Mouse (Mus musculus) hindbrain, embryonic 14.5 days (tissue): Measurements from ENCODE around the gene Drd1. TPM values are rescaled to one million over a fixed set of nuclear protein-coding genes. Genes with fewer than 3 reads are reported as not detected.
A peak's percentile ranks its signal among the peaks of the same experiment; 100 is the strongest.

Experiments used
- ATAC-seq: fragments of 200-750 bp; cut with Nextera tagmentation; 2 replicates; pipeline ENCODE4 v1.8.0; 2017; ENCODE audit warnings: moderate number of reproducible peaks, mild to moderate bottlenecking, moderate TSS enrichment, moderate library complexity; ENCODE audit not compliant: low FRiP score
- DNase-seq: peaks from one replicate; pipeline ENCODE4 v3.0.0-alpha.2; 2015; ENCODE audit warnings: low spot score
- H3K27ac ChIP-seq: fragments of 300-500 bp; sonication (generic); 2 replicates; pipeline ENCODE4 v1.5.1; 2014; ENCODE audit warnings: mild to moderate bottlenecking, moderate library complexity
- H3K27me3 ChIP-seq: fragments of 300-500 bp; sonication (generic); 2 replicates; pipeline ENCODE4 v1.6.1; 2014; ENCODE audit warnings: mild to moderate bottlenecking, low read length, mixed read lengths; ENCODE audit not compliant: control insufficient read depth, insufficient read depth
- H3K36me3 ChIP-seq: fragments of 300-500 bp; sonication (generic); replicated peaks from 2 replicates; pipeline ENCODE4 v1.6.1; 2014; ENCODE audit not compliant: control insufficient read depth, insufficient read depth
- H3K4me1 ChIP-seq: fragments of 300-500 bp; sonication (generic); replicated peaks from 2 replicates; pipeline ENCODE4 v1.6.1; 2014; ENCODE audit warnings: antibody characterized with exemption, low read length, mixed read lengths; ENCODE audit not compliant: control insufficient read depth, insufficient read depth
- H3K4me2 ChIP-seq: fragments of 300-500 bp; sonication (generic); replicated peaks from 2 replicates; pipeline ENCODE4 v1.6.1; 2014; ENCODE audit warnings: mild to moderate bottlenecking, moderate library complexity
- H3K4me3 ChIP-seq: fragments of 300-500 bp; sonication (generic); replicated peaks from 2 replicates; pipeline ENCODE4 v1.5.1; 2014; ENCODE audit warnings: mild to moderate bottlenecking, low read length
- H3K9ac ChIP-seq: fragments of 300-500 bp; sonication (generic); 2 replicates; pipeline ENCODE4 v1.6.1; 2014
- H3K9me3 ChIP-seq: fragments of 300-500 bp; sonication (generic); 2 replicates; pipeline ENCODE4 v1.6.1; 2016; ENCODE audit warnings: low read length; ENCODE audit not compliant: control insufficient read depth
- WGBS: fragments of 180-500 bp; shearing (Covaris S2); extraction: QIAGEN DNeasy Blood & Tissue Kit; methylation state at CpG from one replicate; pipeline ENCODE4 v1.1.7; 2014; 5-methylcytosine and 5-hydroxymethylcytosine counted together
- polyA plus RNA-seq: library from polyadenylated mRNA; unstranded; fragments of >200 nt; fragmentation: Nextera tagmentation; extraction: Ambion mirVana; gene quantifications from 2 replicates; pipeline ENCODE4 v1.2.1, GENCODE M21; 2014

Gene Drd1
- polyA plus RNA-seq: 1.3 and 1.6 TPM in 2 replicates

GRCm38 (mm10) chr13:54055448-54055861 lies at the start of gene Drd1:
Gene Drd1 (minus strand): TSS chr13:54055705.
- H3K27me3 ChIP-seq: peaks cover 17% of the 10 kb centered on the region
- peak within 1 kb of the TSS; percentile 94 for H3K4me2 ChIP-seq
- ATAC-seq: peak; percentile 77; the same call in 1 of the 2 replicates
- H3K4me3 ChIP-seq: peak within 1 kb of the TSS; percentile 42
- H3K9me3 ChIP-seq: no peaks in the 10 kb centered on the region
- H3K4me1 ChIP-seq: no peaks in the 10 kb centered on the region
- 1% methylated on average over 31 of the region's 31 CpGs for WGBS
- peak; percentile 77 for DNase-seq
- peak within 1 kb of the TSS; percentile 54 for H3K9ac ChIP-seq
- no peaks in the 10 kb centered on the region for H3K36me3 ChIP-seq
- no peak within 1 kb of the TSS for H3K27ac ChIP-seq

DNA sequence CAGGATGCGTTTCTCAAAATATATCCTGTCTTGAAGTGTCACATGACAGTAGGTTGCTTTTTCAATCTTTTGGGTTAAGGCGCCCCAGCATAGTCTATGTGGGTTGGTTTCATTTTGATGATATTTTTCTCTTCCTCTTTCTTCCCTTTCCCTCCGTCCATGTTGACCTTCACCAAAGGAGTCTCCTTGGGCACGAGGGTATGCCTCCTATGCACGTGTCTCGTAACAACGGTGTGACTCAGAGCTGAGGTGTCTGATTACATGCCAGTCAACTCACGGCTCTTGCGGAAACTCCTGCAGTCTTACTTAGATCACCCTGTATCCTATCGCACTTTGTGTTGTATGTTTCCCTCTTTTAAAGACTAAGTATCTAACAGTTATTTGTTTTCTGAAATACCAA lies 48.4 kb upstream of the Drd1 start:
- Histone ChIP-seq H3K4me1 (no peaks in the 10 kb centered on the region), H3K27ac (no peak overlapping the region), H3K4me3 (no peak overlapping the region), H3K9me3 (no peaks in the 10 kb centered on the region), H3K4me2 (no peak overlapping the region), H3K9ac (no peak overlapping the region), H3K36me3 (peaks cover 45% of the 10 kb centered on the region), H3K27me3 (no peaks in the 10 kb centered on the region)
- no peak for ATAC-seq
- WGBS: 89% methylated on average over 10 of the region's 10 CpGs
- no peak for DNase-seq

- WGBS: 97% methylated on average over 3 of the region's 3 CpGs
- H3K9ac ChIP-seq: no peak overlapping the region
- no peak overlapping the region for H3K27ac ChIP-seq
- H3K4me2 ChIP-seq: no peak overlapping the region
- no peak for ATAC-seq
- no peaks in the 10 kb centered on the region for H3K27me3 ChIP-seq
- H3K4me1 ChIP-seq: no peaks in the 10 kb centered on the region
- H3K4me3 ChIP-seq: no peak overlapping the region
- no peaks in the 10 kb centered on the region for H3K9me3 ChIP-seq
- peaks cover 48% of the 10 kb centered on the region for H3K36me3 ChIP-seq
- DNase-seq: no peak
Observed at GRCm38 (mm10) chr13:54103271-54103670, 47.8 kb upstream of the Drd1 start.

DNA sequence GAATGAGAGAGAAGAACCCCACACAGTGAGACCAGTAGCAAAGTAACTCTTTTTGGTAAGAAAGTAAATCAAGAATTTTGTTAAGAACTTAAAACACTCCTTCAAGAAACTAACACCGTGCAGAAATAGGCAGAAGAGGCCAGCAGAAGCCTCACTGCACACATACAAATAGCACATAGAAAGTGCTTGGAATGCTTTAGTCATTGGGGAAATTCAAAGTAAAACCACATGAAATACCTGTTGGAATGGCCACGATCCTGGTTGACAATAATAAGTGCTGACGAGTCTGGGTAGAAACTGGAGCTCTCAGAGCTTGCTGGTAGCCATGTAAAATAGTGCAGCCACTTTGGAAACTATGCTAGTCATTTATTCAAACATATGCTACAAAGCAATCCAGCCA lies 46.6 kb upstream of the Drd1 start:
- Histone ChIP-seq H3K27ac (no peak overlapping the region), H3K9me3 (no peaks in the 10 kb centered on the region), H3K4me1 (no peaks in the 10 kb centered on the region), H3K27me3 (no peaks in the 10 kb centered on the region), H3K4me3 (no peak overlapping the region), H3K36me3 (peaks cover 52% of the 10 kb centered on the region), H3K9ac (no peak overlapping the region), H3K4me2 (no peak overlapping the region)
- no peak for ATAC-seq
- 94% methylated on average over 3 of the region's 3 CpGs for WGBS
- no peak for DNase-seq

DNA sequence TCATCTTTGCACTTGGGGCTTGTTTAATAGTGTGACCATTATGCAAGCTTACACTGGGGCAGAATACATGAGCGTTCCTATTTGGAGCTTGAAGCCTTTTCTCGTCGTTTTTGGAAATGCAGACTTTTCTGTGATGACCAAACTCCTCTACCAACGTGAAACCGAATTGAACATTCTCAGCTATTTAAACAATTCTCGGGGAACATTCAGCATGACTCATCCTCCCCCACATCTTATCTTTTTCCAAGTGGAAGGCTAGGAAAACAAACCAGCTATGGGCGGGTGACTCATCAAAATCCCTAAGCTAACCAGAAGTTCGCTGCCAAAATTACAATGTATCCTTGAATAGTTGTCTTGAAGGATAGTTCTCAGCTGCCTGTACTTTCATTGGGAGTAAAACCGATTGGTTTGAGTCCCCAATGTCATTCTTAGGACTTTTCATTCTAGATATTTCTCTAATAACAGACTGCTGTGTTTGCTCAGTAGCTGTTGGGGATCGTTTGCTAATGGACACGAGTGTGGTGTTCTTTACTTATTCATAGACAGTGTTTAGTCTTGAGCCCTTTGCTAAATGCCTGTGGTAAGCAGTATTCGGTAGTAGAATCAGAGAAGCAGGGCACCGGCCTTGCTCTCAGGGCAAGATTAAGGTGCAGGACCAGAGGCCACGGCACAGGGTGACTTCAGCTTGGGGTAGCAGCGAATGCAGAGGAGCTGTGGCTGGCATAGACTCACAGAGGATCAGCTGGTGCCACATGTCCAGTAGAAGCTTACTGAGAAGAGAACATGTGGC lies 45.7 kb upstream of the Drd1 start:
- H3K4me2 ChIP-seq: no peak overlapping the region
- 95% methylated on average over 15 of the region's 15 CpGs for WGBS
- H3K36me3 ChIP-seq: peaks cover 47% of the 10 kb centered on the region

GRCm38 (mm10) chr13:54097797-54098196 lies 42.3 kb upstream of the Drd1 start:
- DNase-seq (no peak), ATAC-seq (no peak)
- Histone ChIP-seq H3K27me3 (no peaks in the 10 kb centered on the region), H3K4me2 (no peak overlapping the region), H3K9me3 (no peaks in the 10 kb centered on the region), H3K27ac (no peak overlapping the region), H3K4me3 (no peak overlapping the region), H3K9ac (no peak overlapping the region), H3K36me3 (peaks cover 60% of the 10 kb centered on the region), H3K4me1 (no peaks in the 10 kb centered on the region)
- 94% methylated on average over 6 of the region's 6 CpGs for WGBS

More for the DNA sequence above, 45.7 kb upstream of the Drd1 start:
- Histone ChIP-seq H3K9me3 (no peaks in the 10 kb centered on the region), H3K9ac (no peak overlapping the region), H3K27ac (no peak overlapping the region), H3K4me3 (no peak overlapping the region), H3K4me1 (no peaks in the 10 kb centered on the region), H3K27me3 (no peaks in the 10 kb centered on the region)
- no peak for DNase-seq
- ATAC-seq: no peak

DNA sequence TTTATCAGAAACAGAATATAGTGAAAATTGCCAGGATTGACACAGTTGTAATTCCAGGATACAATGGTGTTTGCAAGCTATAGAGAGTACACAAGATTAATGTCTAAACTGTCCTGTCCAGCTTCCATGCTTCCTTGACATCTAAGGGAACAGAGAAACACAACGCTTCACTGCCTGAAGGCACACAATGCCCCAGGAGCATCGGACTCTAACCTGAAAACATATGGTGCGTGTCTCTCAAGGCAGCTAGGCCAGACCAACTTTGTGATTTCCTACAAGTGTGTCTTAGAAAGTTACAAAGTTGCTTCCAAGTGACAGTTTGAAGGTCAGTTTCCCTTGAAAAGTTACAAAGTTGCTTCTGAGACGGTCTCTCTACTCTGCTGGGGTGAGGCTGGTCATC lies 41.7 kb upstream of the Drd1 start:
- Histone ChIP-seq H3K4me3 (no peak overlapping the region), H3K9ac (no peak overlapping the region), H3K27me3 (no peaks in the 10 kb centered on the region), H3K4me1 (no peaks in the 10 kb centered on the region), H3K27ac (no peak overlapping the region), H3K9me3 (no peaks in the 10 kb centered on the region), H3K36me3 (peaks cover 60% of the 10 kb centered on the region), H3K4me2 (no peak overlapping the region)
- DNase-seq (no peak), ATAC-seq (no peak)
- WGBS: 97% methylated on average over 4 of the region's 4 CpGs

DNA sequence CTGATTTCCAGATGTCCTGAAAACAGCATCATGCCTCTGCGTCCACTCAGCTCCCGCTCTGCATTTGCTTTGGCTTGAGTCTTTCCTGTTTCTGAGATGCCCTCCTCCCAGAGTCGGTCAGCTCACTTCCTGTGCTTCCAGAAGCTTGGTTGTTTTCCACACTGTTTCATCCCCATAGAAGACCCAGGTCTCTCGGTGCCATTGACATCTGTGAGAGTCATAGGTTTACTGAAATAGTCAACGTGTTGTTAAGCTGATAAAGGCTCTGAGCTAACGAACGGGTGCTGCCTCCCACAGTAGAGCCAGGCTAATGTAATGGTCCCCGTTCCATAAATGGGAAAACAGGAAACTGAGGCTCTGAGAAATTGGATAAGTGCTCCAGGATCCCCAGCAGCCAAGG lies 40.2 kb upstream of the Drd1 start:
- Histone ChIP-seq H3K4me3 (no peak overlapping the region), H3K27me3 (no peaks in the 10 kb centered on the region), H3K4me2 (no peak overlapping the region), H3K9ac (no peak overlapping the region), H3K4me1 (no peaks in the 10 kb centered on the region), H3K27ac (no peak overlapping the region), H3K36me3 (peaks cover 69% of the 10 kb centered on the region), H3K9me3 (no peaks in the 10 kb centered on the region)
- 90% methylated on average over 8 of the region's 8 CpGs for WGBS
- ATAC-seq (no peak), DNase-seq (no peak)

DNA sequence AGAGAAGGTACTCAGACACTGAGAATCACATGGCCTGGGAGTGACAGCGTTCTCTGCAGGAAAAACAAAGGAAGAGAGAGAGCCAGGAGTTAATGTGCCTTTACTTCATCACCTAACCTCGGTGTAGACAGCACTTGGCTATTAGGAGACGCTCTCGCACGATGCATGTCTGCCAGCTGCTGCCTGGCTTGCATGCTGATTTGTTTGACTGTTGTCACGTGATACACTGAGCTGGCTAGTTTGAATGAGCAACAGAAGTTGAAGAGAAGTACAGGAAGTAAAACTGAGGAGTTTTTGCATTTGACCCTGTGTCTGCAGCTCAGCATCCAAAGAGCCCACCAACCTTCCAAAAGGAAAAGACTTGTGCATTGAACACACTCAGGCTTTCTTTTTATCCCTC lies 39.5 kb upstream of the Drd1 start:
- no peak overlapping the region for H3K27ac ChIP-seq
- H3K9ac ChIP-seq: no peak overlapping the region
- peaks cover 75% of the 10 kb centered on the region for H3K36me3 ChIP-seq
- no peaks in the 10 kb centered on the region for H3K27me3 ChIP-seq
- no peak for DNase-seq
- WGBS: 72% methylated on average over 6 of the region's 6 CpGs
- H3K4me2 ChIP-seq: no peak overlapping the region
- no peak overlapping the region for H3K4me3 ChIP-seq
- no peaks in the 10 kb centered on the region for H3K9me3 ChIP-seq
- ATAC-seq: no peak
- H3K4me1 ChIP-seq: no peaks in the 10 kb centered on the region
